Mouse (Mus musculus): ENCODE measurements at regions not wholly inside any gene's neighbourhood (a gene's known extent, or its start where the extent isn't known, plus 50 kb on each side); places are given as distances from the start of the nearest gene placed in this dataset.
A peak's percentile ranks its signal among the peaks of the same experiment; 100 is the strongest.

DNA sequence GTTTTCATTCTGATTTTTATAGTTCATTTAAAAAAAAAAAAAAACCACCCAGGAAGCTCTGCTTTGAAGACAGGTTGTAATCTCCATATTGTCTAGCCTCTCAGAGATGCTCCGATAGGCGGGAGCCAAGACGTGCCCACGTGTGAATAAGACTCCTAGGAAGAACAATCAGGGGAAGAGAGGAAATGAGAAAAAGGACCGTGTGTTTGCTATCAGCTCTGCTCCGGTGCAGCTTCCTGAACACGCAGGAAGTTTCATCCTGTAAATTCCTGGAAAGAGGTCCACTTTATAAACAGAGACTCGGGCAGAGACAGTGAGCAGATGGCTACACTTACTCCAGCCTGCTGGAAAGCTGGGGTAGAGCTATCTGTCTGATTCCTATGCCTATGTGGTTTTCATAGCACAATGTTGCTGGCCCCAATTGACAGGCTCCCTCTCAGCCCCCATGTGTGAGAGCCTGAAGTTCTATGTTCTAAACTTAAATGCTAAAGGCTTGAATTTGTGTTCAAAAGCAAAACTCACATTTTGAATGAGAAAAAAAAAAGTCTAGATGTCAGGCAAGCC is 111.6 kb downstream of the Lrrc30 start:
- Histone ChIP-seq H3K4me1 (no peaks in the 10 kb centered on the region), H3K4me3 (replicated peaks) (no peak overlapping the region), H3K4me2 (replicated peaks) (no peak overlapping the region), H3K36me3 (no peaks in the 10 kb centered on the region), H3K9me3 (replicated peaks) (no peaks in the 10 kb centered on the region), H3K27me3 (no peaks in the 10 kb centered on the region), H3K9ac (no peak overlapping the region), H3K27ac (replicated peaks) (no peak overlapping the region)
- 60% methylated on average over 8 of the region's 8 CpGs for WGBS
- no peak for ATAC-seq (ENCODE audit: insufficient number of reproducible peaks, low FRiP score, low TSS enrichment, low read depth)

DNA sequence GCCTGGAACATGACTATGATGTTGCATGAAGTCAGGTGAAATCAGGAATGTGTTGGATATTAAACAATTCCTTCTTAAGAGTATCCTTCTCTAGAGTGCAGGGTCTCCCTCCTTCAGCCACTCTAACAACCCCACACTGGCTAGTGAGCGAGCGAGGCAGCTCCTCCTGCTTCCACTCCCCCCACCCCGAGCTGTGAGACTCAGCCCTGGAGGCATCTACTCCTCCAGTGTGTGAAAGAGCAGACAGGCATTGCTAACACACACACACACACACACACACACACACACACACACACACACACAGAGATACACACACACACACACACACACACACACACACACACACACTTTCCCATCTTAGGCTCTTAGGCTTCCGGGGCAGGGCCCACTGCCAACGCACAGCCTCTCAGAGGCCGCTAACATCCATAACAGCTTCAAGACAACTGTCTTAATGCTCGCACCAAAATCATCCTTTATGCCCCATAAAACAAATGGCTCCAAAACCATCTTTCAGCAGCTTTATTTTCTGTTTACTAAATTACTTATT is 116.8 kb downstream of the Lrrc30 start:
- no peak overlapping the region for H3K27ac ChIP-seq (replicated peaks)
- H3K4me2 ChIP-seq (replicated peaks), result no peak overlapping the region

DNA sequence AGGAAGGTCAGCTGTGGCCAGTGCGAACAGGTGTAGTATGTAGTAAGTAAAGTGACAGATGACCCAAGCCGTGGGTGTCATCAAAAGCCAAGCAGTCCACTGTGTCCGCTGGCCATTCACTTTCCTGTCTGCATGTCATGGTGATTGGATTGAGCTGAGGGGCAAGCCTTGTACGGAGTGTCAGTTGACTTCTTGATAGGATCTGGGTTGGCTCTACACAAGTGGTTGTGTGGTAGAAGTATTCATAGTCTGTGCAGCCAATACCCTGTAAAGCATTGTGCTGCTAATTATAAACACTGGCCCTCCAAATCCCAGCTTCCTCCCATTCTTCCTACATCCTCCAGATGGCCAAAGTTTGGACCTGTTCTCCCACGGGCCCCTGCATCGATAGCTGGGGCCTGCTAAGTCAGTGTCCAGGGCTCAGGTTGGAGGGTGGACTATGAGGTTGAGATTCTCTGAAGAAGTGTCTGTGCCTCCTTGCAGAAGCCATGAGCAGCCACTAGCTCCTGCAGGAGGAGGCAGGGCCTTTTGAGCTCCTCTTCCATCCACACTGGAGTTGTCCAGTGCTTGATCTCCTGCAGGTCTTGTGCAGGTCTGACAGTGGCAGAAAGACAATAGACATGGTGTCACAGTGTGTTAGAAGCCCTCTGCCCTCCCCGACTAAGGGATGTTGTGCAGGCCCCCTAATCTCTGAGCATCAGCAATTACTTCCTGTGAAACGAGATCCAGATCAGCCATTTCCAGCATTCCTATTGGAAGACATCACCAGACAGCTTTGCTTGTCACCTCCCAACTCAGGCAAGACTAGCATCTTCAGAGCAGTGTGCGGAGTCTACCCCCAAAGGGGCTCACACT is 117.9 kb downstream of the Lrrc30 start:
- Histone ChIP-seq H3K4me3 (replicated peaks) (no peak overlapping the region), H3K4me1 (no peaks in the 10 kb centered on the region), H3K27me3 (no peaks in the 10 kb centered on the region), H3K4me2 (replicated peaks) (no peak overlapping the region), H3K27ac (replicated peaks) (no peak overlapping the region; the same call in 1 of the 2 replicates), H3K9ac (no peak overlapping the region), H3K36me3 (no peaks in the 10 kb centered on the region), H3K9me3 (replicated peaks) (no peaks in the 10 kb centered on the region)
- ATAC-seq (ENCODE audit: insufficient number of reproducible peaks, low FRiP score, low TSS enrichment, low read depth), result no peak
- WGBS, result 66% methylated on average over 9 of the region's 9 CpGs

More for the DNA sequence above, 116.8 kb downstream of the Lrrc30 start:
- H3K4me1 ChIP-seq, result no peaks in the 10 kb centered on the region
- no peaks in the 10 kb centered on the region for H3K27me3 ChIP-seq
- H3K9me3 ChIP-seq (replicated peaks), result no peaks in the 10 kb centered on the region
- no peaks in the 10 kb centered on the region for H3K36me3 ChIP-seq
- WGBS, result 67% methylated on average over 7 of the region's 7 CpGs
- no peak overlapping the region for H3K9ac ChIP-seq
- ATAC-seq (ENCODE audit: insufficient number of reproducible peaks, low FRiP score, low TSS enrichment, low read depth), result no peak
- no peak overlapping the region for H3K4me3 ChIP-seq (replicated peaks)

DNA sequence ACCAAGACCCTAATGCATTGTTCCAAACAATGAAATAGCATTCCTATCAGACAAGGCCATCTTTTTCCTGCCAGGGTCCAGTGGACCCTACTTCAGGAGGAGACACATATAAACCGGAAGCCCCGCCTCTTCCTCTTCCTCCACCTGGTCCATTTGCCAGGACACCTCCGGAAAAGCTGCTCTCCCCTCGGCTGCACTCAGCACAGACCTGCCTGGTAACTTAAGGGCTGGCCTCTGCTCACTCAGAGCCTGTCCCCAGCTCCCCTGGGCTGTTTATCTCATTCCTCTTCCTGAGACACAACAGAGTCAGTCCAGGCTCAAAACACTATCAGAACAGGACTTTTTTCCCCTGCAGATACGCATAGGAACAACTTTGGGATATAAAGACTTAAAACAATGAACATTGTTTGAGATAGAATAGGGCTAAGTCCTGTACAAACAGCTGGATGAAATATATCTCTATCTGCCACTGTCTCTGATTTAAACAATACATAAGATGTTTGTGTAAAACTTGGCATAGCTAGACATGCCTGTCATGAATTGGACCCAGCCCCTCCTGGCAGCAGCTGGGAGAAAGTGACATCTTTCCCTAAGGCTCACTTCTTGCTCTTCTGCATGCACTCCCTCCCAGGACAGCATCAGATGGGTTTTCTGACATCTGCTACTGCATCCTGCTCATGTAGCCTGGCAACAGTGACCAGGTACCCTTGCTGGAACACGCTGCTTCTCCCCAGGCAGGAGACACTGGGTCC is 119.6 kb downstream of the Lrrc30 start:
- ATAC-seq (ENCODE audit: insufficient number of reproducible peaks, low FRiP score, low TSS enrichment, low read depth), result no peak
- H3K4me2 ChIP-seq (replicated peaks), result no peak overlapping the region
- no peak overlapping the region for H3K4me3 ChIP-seq (replicated peaks)
- H3K9ac ChIP-seq, result no peak overlapping the region
- no peaks in the 10 kb centered on the region for H3K36me3 ChIP-seq
- no peaks in the 10 kb centered on the region for H3K27me3 ChIP-seq
- no peaks in the 10 kb centered on the region for H3K4me1 ChIP-seq
- H3K9me3 ChIP-seq (replicated peaks), result no peaks in the 10 kb centered on the region
- 68% methylated on average over 6 of the region's 6 CpGs for WGBS
- peak overlapping the region; percentile 52; the same call in 1 of the 2 replicates for H3K27ac ChIP-seq (replicated peaks)

DNA sequence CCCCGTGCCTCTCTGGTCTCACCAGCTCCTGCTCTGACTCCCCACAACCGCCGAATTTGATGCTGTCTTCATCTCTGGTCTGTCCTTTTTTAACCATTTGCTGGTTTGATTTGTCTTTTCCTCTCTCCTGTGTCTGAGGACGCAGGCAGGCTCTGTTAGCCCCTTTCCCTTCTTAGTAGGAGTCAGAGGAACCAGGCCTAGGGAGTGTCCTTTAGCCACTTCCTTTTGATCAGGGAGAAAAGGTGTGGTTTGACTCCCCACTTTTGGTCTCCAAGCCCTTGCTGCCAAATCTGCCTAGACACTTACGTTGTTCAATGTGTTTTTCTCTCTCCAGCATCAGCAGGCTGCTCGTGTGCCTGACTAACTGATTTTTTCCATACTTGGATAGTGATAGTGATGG is 120.5 kb downstream of the Lrrc30 start:
- 72% methylated on average over 6 of the region's 6 CpGs for WGBS
- Histone ChIP-seq H3K36me3 (no peaks in the 10 kb centered on the region), H3K4me2 (replicated peaks) (no peak overlapping the region)

DNA sequence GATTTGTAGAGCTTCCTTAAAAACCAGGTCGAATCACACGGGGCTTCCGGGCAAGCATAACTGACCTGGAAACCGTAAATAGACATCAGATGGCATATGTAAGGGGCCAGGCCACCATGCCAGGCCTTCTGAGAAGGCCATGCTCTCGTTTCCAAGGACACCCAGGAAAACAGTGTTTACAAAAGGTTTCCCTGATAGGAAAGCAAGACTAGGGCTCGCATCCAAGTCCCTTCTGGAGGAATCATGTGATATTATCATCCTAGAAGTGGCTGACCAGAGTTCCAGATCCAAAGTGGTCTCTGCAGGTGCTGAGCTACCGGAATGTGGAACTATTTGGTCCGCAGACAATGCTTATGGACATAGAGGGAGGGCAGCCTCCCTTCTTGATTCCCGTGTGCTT is 122.6 kb downstream of the Lrrc30 start:
- Histone ChIP-seq H3K9me3 (replicated peaks) (no peaks in the 10 kb centered on the region), H3K9ac (no peak overlapping the region), H3K4me2 (replicated peaks) (no peak overlapping the region), H3K4me3 (replicated peaks) (no peak overlapping the region), H3K4me1 (peaks cover 6% of the 10 kb centered on the region), H3K27ac (replicated peaks) (no peak overlapping the region), H3K36me3 (no peaks in the 10 kb centered on the region), H3K27me3 (no peaks in the 10 kb centered on the region)
- no peak for ATAC-seq (ENCODE audit: insufficient number of reproducible peaks, low FRiP score, low TSS enrichment, low read depth)
- 79% methylated on average over 9 of the region's 9 CpGs for WGBS

More for the DNA sequence above, 120.5 kb downstream of the Lrrc30 start:
- Histone ChIP-seq H3K9ac (no peak overlapping the region), H3K4me3 (replicated peaks) (no peak overlapping the region), H3K4me1 (no peaks in the 10 kb centered on the region), H3K27me3 (no peaks in the 10 kb centered on the region), H3K27ac (replicated peaks) (peak overlapping the region; percentile 28; the same call in 1 of the 2 replicates), H3K9me3 (replicated peaks) (no peaks in the 10 kb centered on the region)
- no peak for ATAC-seq (ENCODE audit: insufficient number of reproducible peaks, low FRiP score, low TSS enrichment, low read depth)

DNA sequence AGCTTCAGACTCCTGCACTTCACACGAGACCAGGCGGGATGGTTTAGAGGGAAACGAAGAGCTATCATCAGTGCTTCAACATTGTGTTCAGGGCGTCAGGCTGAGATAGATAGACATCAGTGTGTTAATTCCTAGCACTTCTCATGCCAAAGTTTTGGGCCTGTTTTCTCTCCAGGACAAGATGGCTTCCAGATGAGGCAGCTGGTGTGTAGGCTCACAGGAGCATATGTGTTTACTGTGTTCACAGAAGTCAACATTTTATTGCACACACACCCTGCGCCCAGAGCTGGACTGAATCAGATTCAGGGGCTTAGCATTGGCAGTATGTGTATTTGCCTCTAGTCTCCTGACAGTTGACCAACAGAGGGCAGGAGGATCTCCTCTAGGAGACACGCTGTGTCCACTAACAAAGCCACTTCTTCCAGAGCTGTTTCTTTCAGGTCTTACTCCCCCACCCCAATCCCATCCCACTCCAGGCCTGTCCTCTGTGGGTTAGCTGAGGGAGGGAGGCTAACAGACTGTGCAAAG is 123.4 kb downstream of the Lrrc30 start:
- ATAC-seq (ENCODE audit: insufficient number of reproducible peaks, low FRiP score, low TSS enrichment, low read depth), result no peak; the same call in 1 of the 2 replicates
- no peak overlapping the region for H3K4me2 ChIP-seq (replicated peaks)
- 76% methylated on average over 6 of the region's 6 CpGs for WGBS

DNA sequence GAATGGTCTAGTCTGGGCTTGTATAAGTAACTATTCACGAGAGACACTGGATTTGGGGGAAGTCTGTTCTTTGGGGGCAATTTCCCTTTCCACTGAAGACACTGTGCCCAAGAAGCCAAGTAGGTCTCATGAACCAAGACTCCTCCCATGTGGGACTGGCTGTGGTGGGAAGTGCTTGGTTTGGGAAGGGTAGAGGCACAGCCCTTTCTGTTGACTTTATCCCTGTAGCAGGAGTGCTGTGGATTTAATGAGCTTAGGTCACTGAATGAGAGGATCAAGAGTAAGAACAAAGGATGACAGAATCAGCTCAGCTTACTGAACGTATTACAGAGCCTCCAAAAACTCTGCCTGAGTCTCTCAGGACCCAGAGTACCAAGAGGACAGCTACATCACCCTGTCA is 124.2 kb downstream of the Lrrc30 start:
- H3K4me3 ChIP-seq (replicated peaks), result no peak overlapping the region
- peaks cover 9% of the 10 kb centered on the region for H3K4me1 ChIP-seq
- no peaks in the 10 kb centered on the region for H3K27me3 ChIP-seq
- no peak overlapping the region; the same call in 1 of the 2 replicates for H3K27ac ChIP-seq (replicated peaks)
- H3K36me3 ChIP-seq, result no peaks in the 10 kb centered on the region
- no peak overlapping the region for H3K9ac ChIP-seq
- 35% methylated on average over 2 of the region's 2 CpGs for WGBS
- H3K4me2 ChIP-seq (replicated peaks), result no peak overlapping the region
- ATAC-seq (ENCODE audit: insufficient number of reproducible peaks, low FRiP score, low TSS enrichment, low read depth), result no peak
- no peaks in the 10 kb centered on the region for H3K9me3 ChIP-seq (replicated peaks)

More for the DNA sequence above, 123.4 kb downstream of the Lrrc30 start:
- Histone ChIP-seq H3K4me3 (replicated peaks) (no peak overlapping the region), H3K27me3 (no peaks in the 10 kb centered on the region), H3K4me1 (peaks cover 9% of the 10 kb centered on the region), H3K27ac (replicated peaks) (no peak overlapping the region), H3K9me3 (replicated peaks) (no peaks in the 10 kb centered on the region), H3K9ac (no peak overlapping the region), H3K36me3 (no peaks in the 10 kb centered on the region)

DNA sequence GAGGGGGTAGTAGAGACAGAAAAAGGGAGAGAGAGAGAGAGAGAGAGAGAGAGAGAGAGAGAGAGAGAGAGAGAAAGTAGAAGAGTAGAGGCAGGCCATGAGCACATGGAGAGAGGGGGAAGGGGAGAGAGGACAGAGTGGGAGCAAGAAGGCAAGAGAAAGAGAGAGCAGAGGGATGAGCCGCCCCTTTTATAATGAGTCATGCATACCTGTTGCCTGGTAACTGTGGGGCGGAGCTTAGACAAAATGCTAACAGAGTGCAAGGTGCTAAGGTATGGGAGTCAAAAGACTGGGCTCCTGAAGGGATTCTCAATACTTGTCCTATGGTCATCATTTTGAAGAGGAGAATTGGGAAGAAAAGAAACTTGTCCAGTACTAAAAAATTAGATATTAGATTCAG is 126.1 kb downstream of the Lrrc30 start:
- no peak overlapping the region for H3K4me2 ChIP-seq (replicated peaks)
- no peak for ATAC-seq (ENCODE audit: insufficient number of reproducible peaks, low FRiP score, low TSS enrichment, low read depth)

DNA sequence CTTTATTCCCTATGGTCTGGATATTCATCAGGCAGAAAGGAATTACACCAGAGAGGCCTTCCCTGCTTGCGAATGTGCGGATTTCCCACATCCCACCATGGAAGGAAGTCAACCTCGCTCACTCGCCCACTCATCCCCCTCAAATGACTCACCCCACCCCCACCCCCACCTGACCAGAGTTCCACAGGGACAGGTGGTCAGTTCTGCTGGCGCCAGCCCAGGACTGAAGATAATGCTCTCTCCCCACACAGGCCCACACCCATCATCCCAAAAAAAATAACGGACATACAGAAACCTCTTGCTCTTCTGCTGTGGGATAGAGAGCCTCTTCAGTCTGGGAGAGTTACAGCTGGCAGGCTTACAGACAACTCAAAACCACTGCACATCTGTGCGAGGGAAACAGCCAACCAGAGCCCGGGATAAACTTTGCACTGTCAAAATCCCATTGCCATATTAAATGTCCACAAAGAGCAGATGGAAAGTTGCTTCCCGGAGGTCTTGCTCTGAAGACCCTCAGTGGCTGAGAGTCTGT is 128.0 kb downstream of the Lrrc30 start:
- WGBS, result 62% methylated on average over 9 of the region's 9 CpGs
- Histone ChIP-seq H3K9ac (no peak overlapping the region), H3K4me1 (peaks cover 17% of the 10 kb centered on the region), H3K9me3 (replicated peaks) (no peaks in the 10 kb centered on the region), H3K36me3 (no peaks in the 10 kb centered on the region), H3K4me2 (replicated peaks) (no peak overlapping the region), H3K27me3 (no peaks in the 10 kb centered on the region), H3K27ac (replicated peaks) (peak overlapping the region; percentile 65; the same call in 1 of the 2 replicates), H3K4me3 (replicated peaks) (no peak overlapping the region)
- 0 out of 2 replicates have a peak, but pooled peaks have one; percentile 34 for ATAC-seq (ENCODE audit: insufficient number of reproducible peaks, low FRiP score, low TSS enrichment, low read depth)

More for the DNA sequence above, 126.1 kb downstream of the Lrrc30 start:
- H3K27ac ChIP-seq (replicated peaks), result no peak overlapping the region
- WGBS, result 62% methylated on average over 2 of the region's 2 CpGs
- H3K27me3 ChIP-seq, result no peaks in the 10 kb centered on the region
- peaks cover 9% of the 10 kb centered on the region for H3K4me1 ChIP-seq
- no peak overlapping the region for H3K4me3 ChIP-seq (replicated peaks)
- no peaks in the 10 kb centered on the region for H3K36me3 ChIP-seq
- H3K9ac ChIP-seq, result no peak overlapping the region
- H3K9me3 ChIP-seq (replicated peaks), result no peaks in the 10 kb centered on the region
